ENCODE assay signal across 13 mouse cellular contexts in the genomic region with DNA sequence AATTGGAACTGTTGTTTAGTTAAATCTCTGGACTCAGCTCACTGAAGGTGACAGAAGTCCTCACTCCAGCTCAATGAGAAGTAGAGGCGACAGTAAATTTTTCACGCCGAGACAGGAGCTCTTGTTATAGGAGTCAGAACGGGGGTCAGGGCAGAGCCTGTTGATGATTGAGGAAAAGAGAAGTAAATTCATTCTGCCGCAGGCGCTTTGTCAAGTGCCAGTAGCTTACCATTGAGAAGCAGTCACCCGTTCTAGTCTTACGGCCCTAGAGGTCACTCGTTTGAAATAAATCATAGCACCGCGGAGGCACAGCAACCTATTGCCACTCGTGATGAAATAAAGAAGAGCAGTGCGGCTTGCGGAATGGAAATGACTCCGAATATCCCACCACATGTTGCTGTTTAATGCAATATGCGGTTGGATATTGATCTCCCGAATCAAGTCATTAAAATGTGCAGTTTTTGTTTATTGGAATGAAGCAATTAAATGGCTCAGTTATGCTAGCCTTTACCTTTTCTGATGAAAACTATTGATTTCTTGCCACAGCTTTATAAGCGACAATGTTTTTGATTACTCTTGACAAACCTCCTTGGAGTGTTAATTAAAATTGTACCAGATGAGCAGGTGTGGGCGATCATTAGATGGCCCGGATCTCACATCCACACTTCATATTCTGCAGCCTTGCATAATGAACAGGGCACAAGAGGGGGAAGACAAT.
DNase-seq lines count a peak whose midpoint lies in the region; ATAC-seq lines count a peak whose summit lies in the region.
"Had no signal": no experiment of that assay in that cellular context is flagged by ENCODE, and none has a peak within 500 bp of the region (broad histone marks: within the 10 kb centered on the region; RNA-seq: fewer than 3 reads in every experiment).

No protein-coding gene starts in this region.

- WGBS in forebrain, embryonic 15.5 days = 36% methylated on average over 20 of the region's 20 CpGs
- 27% methylated on average over 20 of the region's 20 CpGs for WGBS in kidney, embryonic 14.5 days
- WGBS in midbrain, embryonic 12.5 days = 32% methylated on average over 20 of the region's 20 CpGs
- WGBS in liver, embryonic 12.5 days (ENCODE audit: insufficient replicate concordance) = 81% methylated on average over 20 of the region's 20 CpGs

- no peak for ATAC-seq in forebrain, embryonic 15.5 days (replicated peaks)
- ATAC-seq in kidney, embryonic 14.5 days (ENCODE audit: low FRiP score, low TSS enrichment) = no peak
- peak; percentile 47; the same call in 1 of the 2 replicates for ATAC-seq in midbrain, embryonic 12.5 days (ENCODE audit: low FRiP score, low read depth)
- ATAC-seq in liver, embryonic 12.5 days = no peak

- no peak overlapping the region for H3K27ac ChIP-seq in forebrain, embryonic 15.5 days (replicated peaks)
- no peak overlapping the region for H3K27ac ChIP-seq in kidney, embryonic 14.5 days (ENCODE audit: low read depth, low read length)
- H3K27ac ChIP-seq in midbrain, embryonic 12.5 days (replicated peaks) = no peak overlapping the region
- H3K27ac ChIP-seq in liver, embryonic 12.5 days = no peak overlapping the region
- H3K27ac ChIP-seq: macrophage had no signal

- peak overlapping the region; percentile 26 for H3K4me2 ChIP-seq in forebrain, embryonic 15.5 days (replicated peaks)
- peak overlapping the region; percentile 21; the same call in 1 of the 2 replicates for H3K4me2 ChIP-seq in kidney, embryonic 14.5 days (replicated peaks; ENCODE audit: low read depth, low read length)
- H3K4me2 ChIP-seq in midbrain, embryonic 12.5 days (replicated peaks) = peak overlapping the region; percentile 29
- no peak overlapping the region for H3K4me2 ChIP-seq in liver, embryonic 12.5 days
- H3K4me2 ChIP-seq: heart, embryonic 12.5 days; liver, embryonic 11.5 days had no signal

- H3K36me3 ChIP-seq in forebrain, embryonic 15.5 days = no peaks in the 10 kb centered on the region
- H3K36me3 ChIP-seq in kidney, embryonic 14.5 days (ENCODE audit: control insufficient read depth, insufficient read depth, low read length) = no peaks in the 10 kb centered on the region
- H3K36me3 ChIP-seq in midbrain, embryonic 12.5 days = no peaks in the 10 kb centered on the region
- no peaks in the 10 kb centered on the region for H3K36me3 ChIP-seq in liver, embryonic 12.5 days
- H3K36me3 ChIP-seq: heart, embryonic 12.5 days had no signal

- no peak overlapping the region for H3K9ac ChIP-seq in forebrain, embryonic 15.5 days (replicated peaks)
- no peak overlapping the region for H3K9ac ChIP-seq in kidney, embryonic 14.5 days (ENCODE audit: low read depth, low read length)
- H3K9ac ChIP-seq in midbrain, embryonic 12.5 days (replicated peaks) = no peak overlapping the region
- H3K9ac ChIP-seq in liver, embryonic 12.5 days = no peak overlapping the region
- H3K9ac ChIP-seq: heart, embryonic 12.5 days had no signal

- DNase-seq in Muller cell, postnatal 12 days (ENCODE audit: inconsistent ontology term) = peak; percentile 27
- DNase-seq in urinary bladder, postnatal 10 days (ENCODE audit: low spot score) = no peak
- DNase-seq in ovary, postnatal 14 days (ENCODE audit: low spot score) = no peak
- no peak for DNase-seq in thymus, postnatal 0 days (ENCODE audit: low spot score)
- DNase-seq: adrenal gland, postnatal 25 days; B cell, adult 2 months had no signal

- no peaks in the 10 kb centered on the region for H3K27me3 ChIP-seq in forebrain, embryonic 15.5 days
- peaks cover 4% of the 10 kb centered on the region; the same call in 1 of the 2 replicates for H3K27me3 ChIP-seq in kidney, embryonic 14.5 days (ENCODE audit: control insufficient read depth, insufficient read depth, low read length)
- peaks cover 10% of the 10 kb centered on the region; the same call in 1 of the 2 replicates for H3K27me3 ChIP-seq in midbrain, embryonic 12.5 days
- no peaks in the 10 kb centered on the region for H3K27me3 ChIP-seq in liver, embryonic 12.5 days (replicated peaks)
- H3K27me3 ChIP-seq: heart, embryonic 12.5 days had no signal

- H3K9me3 ChIP-seq in forebrain, embryonic 15.5 days = no peaks in the 10 kb centered on the region
- peaks cover 4% of the 10 kb centered on the region; the same call in 1 of the 2 replicates for H3K9me3 ChIP-seq in kidney, embryonic 14.5 days (ENCODE audit: control insufficient read depth, low read length)
- H3K9me3 ChIP-seq in midbrain, embryonic 12.5 days = no peaks in the 10 kb centered on the region
- H3K9me3 ChIP-seq in liver, embryonic 12.5 days (replicated peaks) = no peaks in the 10 kb centered on the region; the same call in 1 of the 2 replicates

- H3K4me1 ChIP-seq in forebrain, embryonic 15.5 days = peaks cover 21% of the 10 kb centered on the region
- H3K4me1 ChIP-seq in kidney, embryonic 14.5 days (ENCODE audit: control insufficient read depth, insufficient read depth, low read length) = peaks cover 15% of the 10 kb centered on the region
- peaks cover 31% of the 10 kb centered on the region for H3K4me1 ChIP-seq in midbrain, embryonic 12.5 days
- no peaks in the 10 kb centered on the region for H3K4me1 ChIP-seq in liver, embryonic 12.5 days

- H3K4me3 ChIP-seq in forebrain, embryonic 15.5 days = no peak overlapping the region
- H3K4me3 ChIP-seq in kidney, embryonic 14.5 days (ENCODE audit: low read length) = no peak overlapping the region
- 0 out of 2 replicates have a peak overlapping the region, but pooled peaks have one; percentile 3 for H3K4me3 ChIP-seq in midbrain, embryonic 12.5 days
- no peak overlapping the region for H3K4me3 ChIP-seq in liver, embryonic 12.5 days
- H3K4me3 ChIP-seq: heart, embryonic 12.5 days had no signal
